Mouse (Mus musculus): ENCODE data around the gene Smap2. TPM values are rescaled to one million over a fixed set of nuclear protein-coding genes. Genes with fewer than 3 reads are reported as not detected.

Smap2 gene
- polyA plus RNA-seq, 1 experiment from 2014 or later, result 43.4 TPM

DNA sequence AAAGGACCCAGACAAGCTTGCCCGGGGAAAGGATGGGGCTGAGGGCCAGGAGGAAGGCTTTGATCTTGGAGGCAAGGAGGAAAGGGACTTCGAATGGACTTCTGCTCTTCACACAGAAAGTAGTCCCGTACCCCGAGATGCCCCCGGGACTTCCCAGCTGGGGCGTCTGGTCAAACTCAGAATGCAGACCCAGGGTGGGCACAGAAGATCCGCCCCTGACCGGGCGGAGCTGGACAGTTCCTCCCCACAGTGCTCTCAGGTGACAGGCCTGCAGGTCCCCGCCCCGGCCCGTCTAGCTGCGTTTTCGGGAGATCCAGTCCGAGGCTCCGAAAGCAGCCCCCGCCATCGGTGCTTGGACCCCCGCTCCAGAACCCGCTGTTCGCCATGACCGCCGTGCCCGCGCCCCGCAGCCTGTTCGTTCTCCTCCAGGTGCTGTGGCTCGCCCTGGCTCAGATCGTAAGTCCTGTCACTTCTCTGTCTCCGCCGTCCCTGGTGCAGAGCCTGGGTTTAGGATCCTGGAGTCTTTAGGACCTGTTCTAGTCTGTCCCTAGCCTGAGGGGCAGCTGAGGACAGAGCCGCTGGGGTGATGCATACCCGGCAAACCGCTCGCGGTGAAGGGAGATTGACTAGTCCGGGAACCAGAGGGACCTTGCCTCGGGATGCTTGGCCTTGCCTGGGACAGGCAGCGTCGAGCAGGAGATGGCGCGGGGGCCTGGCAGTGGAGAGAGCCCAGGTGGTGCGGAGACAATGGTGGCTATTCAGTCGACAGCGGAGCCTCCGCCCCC, 22.5 kb upstream of the Smap2 start, which contains the start of gene Col9a2:
TSS of gene Col9a2 (plus strand) at position 55 of the 785 bp plus-strand sequence.
- Histone ChIP-seq H3K36me3 (no peaks in the 10 kb centered on the region), H3K27ac (replicated peaks) (peak within 1 kb of the TSS; percentile 71; the same call in 1 of the 2 replicates), H3K9me3 (replicated peaks) (no peaks in the 10 kb centered on the region), H3K4me2 (peak within 1 kb of the TSS; percentile 79), H3K27me3 (replicated peaks) (peaks cover 12% of the 10 kb centered on the region; the same call in 1 of the 2 replicates), H3K4me3 (replicated peaks) (peak within 1 kb of the TSS; percentile 46), H3K9ac (replicated peaks) (peak within 1 kb of the TSS; percentile 55), H3K4me1 (peaks cover 31% of the 10 kb centered on the region)
- 3% methylated on average over 45 of the region's 46 CpGs for WGBS
- peak; percentile 32; the same call in 1 of the 2 replicates for ATAC-seq (ENCODE audit: low FRiP score)

DNA sequence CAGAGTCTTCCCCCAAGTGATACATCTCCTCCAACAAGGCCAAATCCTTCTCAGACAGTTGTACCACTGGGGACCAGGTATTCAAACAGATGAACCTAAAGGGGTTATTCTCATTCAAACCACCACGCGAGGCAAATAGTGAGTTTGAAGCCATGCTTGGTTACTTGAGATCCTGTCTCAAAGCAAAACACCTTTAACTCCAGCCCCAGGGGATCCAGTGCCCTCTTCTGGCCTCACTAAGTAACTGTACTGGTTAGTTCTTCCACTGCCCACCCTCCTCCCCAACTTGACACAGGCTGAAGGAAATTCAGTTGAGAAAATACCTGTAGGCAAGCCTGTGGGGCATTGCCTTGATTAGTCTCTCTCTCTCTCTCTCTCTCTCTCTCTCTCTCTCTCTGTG, 16.0 kb upstream of the Smap2 start:
- Histone ChIP-seq H3K27me3 (replicated peaks) (no peaks in the 10 kb centered on the region), H3K9me3 (replicated peaks) (no peaks in the 10 kb centered on the region), H3K36me3 (no peaks in the 10 kb centered on the region), H3K9ac (replicated peaks) (no peak overlapping the region), H3K4me1 (no peaks in the 10 kb centered on the region), H3K4me3 (replicated peaks) (no peak overlapping the region), H3K27ac (replicated peaks) (no peak overlapping the region), H3K4me2 (no peak overlapping the region)
- WGBS, result 79% methylated on average over 2 of the region's 2 CpGs
- ATAC-seq (ENCODE audit: low FRiP score), result no peak

DNA sequence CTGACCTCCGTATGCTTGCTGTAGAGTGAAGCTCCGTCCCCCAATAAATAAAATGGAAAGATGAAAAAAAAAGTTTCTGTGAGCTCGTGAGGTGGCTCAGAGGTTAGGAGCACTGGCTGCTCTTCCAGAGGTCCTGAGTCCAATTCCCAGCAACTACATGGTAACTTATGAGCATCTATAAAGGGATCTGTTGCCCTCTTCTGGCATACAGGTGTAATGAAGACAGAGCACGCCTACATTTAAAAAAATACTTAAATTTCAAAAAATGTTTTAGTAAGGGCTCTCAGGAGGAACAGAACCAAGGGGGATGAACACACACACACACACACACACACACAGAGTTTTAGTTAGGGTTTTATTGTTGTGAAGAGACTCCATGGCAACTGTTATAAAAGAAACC, 14.4 kb upstream of the Smap2 start:
- no peak overlapping the region for H3K4me2 ChIP-seq
- H3K9ac ChIP-seq (replicated peaks), result no peak overlapping the region
- H3K27me3 ChIP-seq (replicated peaks), result no peaks in the 10 kb centered on the region
- H3K4me3 ChIP-seq (replicated peaks), result no peak overlapping the region
- no peaks in the 10 kb centered on the region for H3K9me3 ChIP-seq (replicated peaks)
- H3K27ac ChIP-seq (replicated peaks), result no peak overlapping the region
- no peaks in the 10 kb centered on the region for H3K36me3 ChIP-seq
- no peaks in the 10 kb centered on the region for H3K4me1 ChIP-seq
- 54% methylated on average over 4 of the region's 4 CpGs for WGBS
- no peak for ATAC-seq (ENCODE audit: low FRiP score)

DNA sequence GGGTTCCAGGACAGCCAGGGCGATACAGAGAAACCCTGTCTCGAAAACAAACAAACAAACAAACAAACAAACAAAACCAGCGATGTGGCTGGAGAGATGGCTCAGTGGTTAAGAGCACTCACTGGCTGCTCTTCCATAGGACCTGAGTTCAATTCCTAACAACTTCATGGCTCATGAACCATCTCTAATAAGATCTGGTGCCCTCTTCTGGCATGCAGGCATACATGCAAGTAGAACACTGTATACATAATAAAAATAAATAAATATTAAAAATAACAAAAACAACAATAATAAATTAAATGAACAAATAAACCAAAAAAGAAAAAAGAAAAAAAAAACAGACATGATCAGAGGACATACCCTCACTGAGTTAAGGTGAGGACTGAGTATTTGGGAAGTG, 12.6 kb upstream of the Smap2 start:
- no peak overlapping the region for H3K27ac ChIP-seq (replicated peaks)
- H3K4me2 ChIP-seq, result no peak overlapping the region
- WGBS, result 79% methylated on average over 3 of the region's 3 CpGs
- H3K9me3 ChIP-seq (replicated peaks), result no peaks in the 10 kb centered on the region
- ATAC-seq (ENCODE audit: low FRiP score), result no peak
- H3K36me3 ChIP-seq, result no peaks in the 10 kb centered on the region
- H3K4me3 ChIP-seq (replicated peaks), result no peak overlapping the region
- H3K9ac ChIP-seq (replicated peaks), result no peak overlapping the region
- no peaks in the 10 kb centered on the region for H3K27me3 ChIP-seq (replicated peaks)
- no peaks in the 10 kb centered on the region for H3K4me1 ChIP-seq

DNA sequence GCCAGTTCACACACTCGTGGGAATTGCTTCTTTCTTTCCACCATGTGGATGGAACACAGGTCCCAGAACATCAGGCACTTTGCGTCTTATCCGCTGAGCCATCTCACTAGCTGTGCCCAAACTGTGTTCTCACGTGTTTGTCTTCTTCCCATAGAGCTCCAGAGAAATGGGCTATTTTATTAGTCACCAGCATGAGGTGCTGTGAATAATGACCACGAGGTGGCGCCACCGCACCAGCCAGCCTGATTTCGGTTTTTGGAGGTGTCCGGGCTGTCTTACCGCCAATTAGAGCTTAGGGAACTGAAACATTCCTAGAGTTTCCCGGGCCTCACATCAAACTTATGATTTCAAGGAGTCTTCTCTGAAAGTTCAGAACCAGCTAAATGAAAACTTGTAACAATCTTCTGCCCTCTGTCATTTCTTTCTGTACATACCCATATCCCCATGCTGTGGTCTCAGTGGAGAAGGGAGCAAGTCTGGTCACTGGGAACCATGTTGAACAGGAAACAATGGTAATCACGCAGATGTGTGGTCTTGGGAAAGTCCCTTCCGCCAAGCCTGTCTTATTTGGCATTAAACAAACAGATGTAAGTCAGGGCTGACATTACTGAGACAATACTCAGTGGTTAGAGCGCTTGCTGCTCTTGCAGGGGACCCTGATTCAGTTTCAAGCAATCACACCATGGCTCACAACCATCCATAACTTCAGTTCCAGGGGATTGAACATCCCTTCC, 11.8 kb upstream of the Smap2 start:
- Histone ChIP-seq H3K27ac (replicated peaks) (no peak overlapping the region), H3K36me3 (no peaks in the 10 kb centered on the region), H3K9ac (replicated peaks) (no peak overlapping the region), H3K4me2 (no peak overlapping the region), H3K4me1 (no peaks in the 10 kb centered on the region), H3K27me3 (replicated peaks) (no peaks in the 10 kb centered on the region), H3K4me3 (replicated peaks) (no peak overlapping the region), H3K9me3 (replicated peaks) (no peaks in the 10 kb centered on the region)
- 31% methylated on average over 14 of the region's 14 CpGs for WGBS
- no peak for ATAC-seq (ENCODE audit: low FRiP score)

- Histone ChIP-seq H3K27me3 (replicated peaks) (no peaks in the 10 kb centered on the region), H3K4me3 (replicated peaks) (no peak overlapping the region), H3K36me3 (no peaks in the 10 kb centered on the region), H3K27ac (replicated peaks) (no peak overlapping the region), H3K4me2 (no peak overlapping the region), H3K4me1 (no peaks in the 10 kb centered on the region), H3K9me3 (replicated peaks) (no peaks in the 10 kb centered on the region), H3K9ac (replicated peaks) (no peak overlapping the region)
- ATAC-seq (ENCODE audit: low FRiP score), result no peak
- 79% methylated on average over 1 of the region's 1 CpGs for WGBS
Measured at GRCm38 (mm10) chr4:121028146-121028545, 11.1 kb upstream of the Smap2 start.

DNA sequence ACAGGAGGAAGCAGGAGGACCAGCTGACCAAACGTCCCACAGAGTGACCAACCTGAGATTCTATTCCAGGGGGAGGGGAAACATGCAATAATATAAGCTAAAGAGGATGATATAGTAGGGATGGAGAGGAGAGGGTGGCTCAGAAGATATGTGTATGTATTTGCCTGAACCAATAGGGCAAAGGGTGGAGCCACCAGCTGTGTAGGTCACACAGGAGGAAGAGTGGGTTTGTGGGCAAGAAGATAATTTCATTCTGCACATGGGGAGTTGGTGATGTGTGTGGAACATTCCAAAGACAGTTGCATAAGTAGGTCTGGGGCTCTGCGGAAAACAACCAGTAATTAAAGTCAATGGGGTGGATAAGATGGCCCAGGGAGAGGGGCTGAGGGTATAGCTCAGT, 8.6 kb upstream of the Smap2 start:
- 52% methylated on average over 2 of the region's 2 CpGs for WGBS
- no peak overlapping the region for H3K4me2 ChIP-seq
- no peak overlapping the region for H3K27ac ChIP-seq (replicated peaks)
- ATAC-seq (ENCODE audit: low FRiP score), result no peak
- no peaks in the 10 kb centered on the region for H3K36me3 ChIP-seq
- no peaks in the 10 kb centered on the region for H3K9me3 ChIP-seq (replicated peaks)
- H3K9ac ChIP-seq (replicated peaks), result no peak overlapping the region
- no peaks in the 10 kb centered on the region for H3K27me3 ChIP-seq (replicated peaks)
- H3K4me1 ChIP-seq, result no peaks in the 10 kb centered on the region
- no peak overlapping the region for H3K4me3 ChIP-seq (replicated peaks)

DNA sequence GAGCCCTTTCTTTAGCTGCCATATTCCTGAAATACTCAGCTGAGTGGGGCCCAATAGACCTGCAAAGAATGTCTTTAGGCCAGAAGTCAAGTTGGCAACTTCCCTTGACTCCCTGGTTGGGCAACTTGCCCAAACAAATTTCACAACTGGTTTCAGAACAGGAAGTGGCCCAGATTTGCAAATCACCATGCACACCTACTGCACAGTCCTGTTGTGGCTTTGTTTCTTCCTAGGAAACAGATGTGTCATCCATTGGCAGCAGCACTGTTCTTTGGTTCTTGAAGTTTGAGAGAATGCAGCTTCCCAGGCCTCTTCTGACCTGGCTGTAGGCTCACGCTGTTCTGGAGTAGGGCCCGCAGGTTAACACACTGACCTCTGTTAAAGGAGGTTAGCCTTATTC, 6.9 kb upstream of the Smap2 start:
- Histone ChIP-seq H3K36me3 (no peaks in the 10 kb centered on the region), H3K9ac (replicated peaks) (no peak overlapping the region), H3K27me3 (replicated peaks) (no peaks in the 10 kb centered on the region), H3K27ac (replicated peaks) (no peak overlapping the region), H3K4me2 (no peak overlapping the region), H3K9me3 (replicated peaks) (no peaks in the 10 kb centered on the region), H3K4me3 (replicated peaks) (no peak overlapping the region), H3K4me1 (no peaks in the 10 kb centered on the region)
- WGBS, result 93% methylated on average over 2 of the region's 2 CpGs
- no peak for ATAC-seq (ENCODE audit: low FRiP score)

DNA sequence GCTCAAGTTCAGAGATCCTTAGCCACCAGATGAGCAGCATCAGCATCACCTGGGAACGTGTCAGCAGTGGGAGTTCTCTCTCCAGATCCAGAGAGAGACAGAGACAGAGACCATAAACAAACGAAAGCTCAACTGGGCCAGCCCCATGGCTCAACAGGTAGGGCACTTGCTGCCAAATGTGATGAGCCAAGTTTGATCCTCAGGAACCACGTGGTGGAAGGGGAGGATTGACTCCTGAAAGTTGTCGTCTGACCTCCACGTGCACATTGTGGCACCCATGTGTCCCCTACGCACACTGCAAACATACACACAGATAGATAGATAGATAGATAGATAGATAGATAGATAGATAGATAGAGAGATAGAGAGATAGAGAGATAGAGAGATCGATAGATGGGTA, 6.4 kb upstream of the Smap2 start:
- Histone ChIP-seq H3K4me3 (replicated peaks) (no peak overlapping the region), H3K4me2 (no peak overlapping the region), H3K9me3 (replicated peaks) (no peaks in the 10 kb centered on the region), H3K27me3 (replicated peaks) (no peaks in the 10 kb centered on the region), H3K9ac (replicated peaks) (no peak overlapping the region), H3K27ac (replicated peaks) (no peak overlapping the region), H3K4me1 (no peaks in the 10 kb centered on the region), H3K36me3 (no peaks in the 10 kb centered on the region)
- whole genome bisulfite sequencing, result 84% methylated on average over 7 of the region's 7 CpGs
- no peak for ATAC-seq (ENCODE audit: low FRiP score)

- Histone ChIP-seq H3K27ac (replicated peaks) (no peak overlapping the region), H3K4me3 (replicated peaks) (no peak overlapping the region), H3K4me2 (no peak overlapping the region), H3K27me3 (replicated peaks) (no peaks in the 10 kb centered on the region), H3K9me3 (replicated peaks) (no peaks in the 10 kb centered on the region), H3K9ac (replicated peaks) (no peak overlapping the region), H3K36me3 (no peaks in the 10 kb centered on the region), H3K4me1 (0 out of 2 replicates have a peak, but pooled peaks cover 5% of the 10 kb centered on the region)
- no peak for ATAC-seq (ENCODE audit: low FRiP score)
Measured at GRCm38 (mm10) chr4:121021911-121022310, 4.9 kb upstream of the Smap2 start.

GRCm38 (mm10) chr4:121020040-121020790, 3.2 kb upstream of the Smap2 start:
- no peak overlapping the region for H3K4me2 ChIP-seq
- no peak for ATAC-seq (ENCODE audit: low FRiP score)
- no peak overlapping the region for H3K27ac ChIP-seq (replicated peaks)
- H3K4me3 ChIP-seq (replicated peaks), result no peak overlapping the region
- WGBS, result 62% methylated on average over 10 of the region's 10 CpGs
- peaks cover 16% of the 10 kb centered on the region for H3K4me1 ChIP-seq
- H3K9me3 ChIP-seq (replicated peaks), result no peaks in the 10 kb centered on the region
- no peaks in the 10 kb centered on the region for H3K27me3 ChIP-seq (replicated peaks)
- H3K36me3 ChIP-seq, result no peaks in the 10 kb centered on the region
- no peak overlapping the region for H3K9ac ChIP-seq (replicated peaks)
